Mouse (Mus musculus) forebrain, embryonic 14.5 days (tissue): ENCODE results near the gene Ift80. TPM values are rescaled to one million over a fixed set of nuclear protein-coding genes. Genes with fewer than 3 reads are reported as not detected.
A peak's percentile ranks its signal among the peaks of the same experiment; 100 is the strongest.

Source experiments
- ATAC-seq: fragments of 200-750 bp; cut with Nextera tagmentation; 2 replicates; pipeline ENCODE4 v1.8.0; 2017; ENCODE audit warnings: mild to moderate bottlenecking, moderate library complexity
- DNase-seq: peaks from one replicate; pipeline ENCODE4 v3.0.0-alpha.2; 2015; ENCODE audit warnings: low spot score
- H3K27ac ChIP-seq: fragments of 300-500 bp; sonication (generic); 2 replicates; pipeline ENCODE4 v1.5.1; 2014; ENCODE audit warnings: low read depth, mild to moderate bottlenecking, control low read depth, low read length, moderate library complexity
- H3K27me3 ChIP-seq: fragments of 300-500 bp; sonication (generic); replicated peaks from 2 replicates; pipeline ENCODE4 v1.6.1; 2014; ENCODE audit warnings: low read length, control low read depth, mixed read lengths; ENCODE audit not compliant: control insufficient read depth, insufficient read depth
- H3K36me3 ChIP-seq: fragments of 300-500 bp; sonication (generic); 2 replicates; pipeline ENCODE4 v1.6.1; 2014; ENCODE audit warnings: low read length, control low read depth; ENCODE audit not compliant: control insufficient read depth, insufficient read depth
- H3K4me1 ChIP-seq: fragments of 300-500 bp; sonication (generic); 2 replicates; pipeline ENCODE4 v1.6.1; 2014; ENCODE audit warnings: antibody characterized with exemption, low read length, control low read depth; ENCODE audit not compliant: control insufficient read depth, insufficient read depth
- H3K4me2 ChIP-seq: fragments of 300-500 bp; sonication (generic); 2 replicates; pipeline ENCODE4 v1.6.1; 2014; ENCODE audit warnings: mild to moderate bottlenecking, control low read depth, low read length
- H3K4me3 ChIP-seq: fragments of 300-500 bp; sonication (generic); 2 replicates; pipeline ENCODE4 v1.5.1; 2014; ENCODE audit warnings: low read depth, low read length, control low read depth
- H3K9ac ChIP-seq: fragments of 300-500 bp; sonication (generic); 2 replicates; pipeline ENCODE4 v1.6.1; 2014; ENCODE audit warnings: mild to moderate bottlenecking, low read length, control low read depth, moderate library complexity
- H3K9me3 ChIP-seq: fragments of 300-500 bp; sonication (generic); replicated peaks from 2 replicates; pipeline ENCODE4 v1.6.1; 2016; ENCODE audit warnings: low read length, control low read depth, mixed read lengths; ENCODE audit not compliant: control insufficient read depth
- WGBS: fragments of 180-500 bp; shearing (Covaris S2); extraction: QIAGEN DNeasy Blood & Tissue Kit; methylation state at CpG from one replicate; pipeline ENCODE4 v1.1.7; 2014; 5-methylcytosine and 5-hydroxymethylcytosine counted together
- polyA plus RNA-seq: library from polyadenylated mRNA; unstranded; fragments of >200 nt; fragmentation: Nextera tagmentation; extraction: Ambion mirVana; gene quantifications from 2 replicates; pipeline ENCODE4 v1.2.1, GENCODE M21; 2014

The Ift80 gene
- polyA plus RNA-seq, 1 experiment from 2014 or later = 12.5 TPM

- 90% methylated on average over 5 of the region's 5 CpGs for WGBS
- H3K27ac ChIP-seq = no peak overlapping the region
- H3K4me1 ChIP-seq = no peaks in the 10 kb centered on the region
- H3K4me3 ChIP-seq = no peak overlapping the region
- ATAC-seq (no peak), DNase-seq (no peak)
- no peaks in the 10 kb centered on the region for H3K36me3 ChIP-seq
- H3K9me3 ChIP-seq = no peaks in the 10 kb centered on the region
- H3K4me2 ChIP-seq = no peak overlapping the region
- H3K9ac ChIP-seq = no peak overlapping the region
- H3K27me3 ChIP-seq = no peaks in the 10 kb centered on the region
Measured at GRCm38 (mm10) chr3:68886845-68887244, 117.5 kb downstream of the Ift80 start.

GRCm38 (mm10) chr3:68874079-68874478 is 130.3 kb downstream of the Ift80 start:
- ATAC-seq (no peak), DNase-seq (no peak)
- WGBS = 91% methylated on average over 2 of the region's 2 CpGs
- Histone ChIP-seq H3K9ac (no peak overlapping the region), H3K27ac (no peak overlapping the region), H3K4me2 (no peak overlapping the region), H3K4me1 (no peaks in the 10 kb centered on the region), H3K36me3 (no peaks in the 10 kb centered on the region), H3K27me3 (0 out of 2 replicates have a peak, but pooled peaks cover 6% of the 10 kb centered on the region), H3K9me3 (no peaks in the 10 kb centered on the region), H3K4me3 (no peak overlapping the region)

GRCm38 (mm10) chr3:68870568-68870950 is 133.8 kb downstream of the Ift80 start:
- no peak overlapping the region for H3K27ac ChIP-seq
- H3K36me3 ChIP-seq = no peaks in the 10 kb centered on the region
- ATAC-seq (no peak; the same call in none of the 2 replicates), DNase-seq (no peak)
- peak overlapping the region; percentile 100 for H3K4me2 ChIP-seq
- H3K4me3 ChIP-seq = peak overlapping the region; percentile 70
- H3K27me3 ChIP-seq = peaks cover 6% of the 10 kb centered on the region; the same call in 1 of the 2 replicates
- no peaks in the 10 kb centered on the region for H3K4me1 ChIP-seq
- no peaks in the 10 kb centered on the region for H3K9me3 ChIP-seq
- WGBS = 2% methylated on average over 15 of the region's 15 CpGs
- H3K9ac ChIP-seq = peak overlapping the region; percentile 74; the same call in 1 of the 2 replicates

GRCm38 (mm10) chr3:68869691-68870567 is 134.4 kb downstream of the Ift80 start:
- Histone ChIP-seq H3K4me2 (peak overlapping the region; percentile 100), H3K4me3 (peak overlapping the region; percentile 70), H3K27ac (peak overlapping the region; percentile 9; the same call in 1 of the 2 replicates), H3K27me3 (peaks cover 6% of the 10 kb centered on the region; the same call in 1 of the 2 replicates), H3K4me1 (no peaks in the 10 kb centered on the region), H3K36me3 (no peaks in the 10 kb centered on the region), H3K9ac (peak overlapping the region; percentile 74), H3K9me3 (no peaks in the 10 kb centered on the region)
- DNase-seq = peak; percentile 58
- ATAC-seq = peak; percentile 85
- under 1% methylated on average over 63 of the region's 96 CpGs for WGBS

- Histone ChIP-seq H3K4me3 (peak within 1 kb of the TSS; percentile 70), H3K9me3 (no peaks in the 10 kb centered on the region), H3K27ac (peak within 1 kb of the TSS; percentile 9; the same call in 1 of the 2 replicates), H3K4me2 (peak within 1 kb of the TSS; percentile 100), H3K36me3 (no peaks in the 10 kb centered on the region), H3K4me1 (no peaks in the 10 kb centered on the region), H3K9ac (peak within 1 kb of the TSS; percentile 74), H3K27me3 (peaks cover 6% of the 10 kb centered on the region; the same call in 1 of the 2 replicates)
- WGBS = under 1% methylated on average over 48 of the region's 62 CpGs
- DNase-seq (peak; percentile 82), ATAC-seq (peak; percentile 85)
Measured at GRCm38 (mm10) chr3:68869211-68869690, 135.1 kb downstream of the Ift80 start, which contains the start of gene 1110032F04Rik. TSS of gene 1110032F04Rik (plus strand) at chr3:68869586.

- Histone ChIP-seq H3K27ac (no peak overlapping the region), H3K4me3 (no peak overlapping the region), H3K4me2 (no peak overlapping the region), H3K9ac (no peak overlapping the region), H3K27me3 (no peaks in the 10 kb centered on the region), H3K4me1 (no peaks in the 10 kb centered on the region), H3K9me3 (no peaks in the 10 kb centered on the region), H3K36me3 (no peaks in the 10 kb centered on the region)
- DNase-seq (no peak), ATAC-seq (no peak)
- 97% methylated on average over 1 of the region's 1 CpGs for WGBS
Measured at GRCm38 (mm10) chr3:68852414-68852813, 152.0 kb downstream of the Ift80 start.

- 52% methylated on average over 3 of the region's 3 CpGs for WGBS
- DNase-seq (no peak), ATAC-seq (0 out of 2 replicates have a peak, but pooled peaks have one; percentile 37)
- Histone ChIP-seq H3K9ac (no peak overlapping the region), H3K9me3 (no peaks in the 10 kb centered on the region), H3K27me3 (no peaks in the 10 kb centered on the region), H3K36me3 (no peaks in the 10 kb centered on the region), H3K27ac (no peak overlapping the region), H3K4me1 (no peaks in the 10 kb centered on the region), H3K4me3 (no peak overlapping the region), H3K4me2 (no peak overlapping the region)
Measured at GRCm38 (mm10) chr3:68848323-68848722, 156.0 kb downstream of the Ift80 start.

- no peak for DNase-seq
- Histone ChIP-seq H3K9me3 (no peaks in the 10 kb centered on the region), H3K36me3 (no peaks in the 10 kb centered on the region), H3K4me3 (no peak overlapping the region), H3K4me2 (no peak overlapping the region), H3K27ac (no peak overlapping the region), H3K9ac (no peak overlapping the region), H3K4me1 (no peaks in the 10 kb centered on the region), H3K27me3 (no peaks in the 10 kb centered on the region)
- ATAC-seq = no peak
- 94% methylated on average over 4 of the region's 4 CpGs for WGBS
Measured at GRCm38 (mm10) chr3:68844025-68844424, 160.3 kb downstream of the Ift80 start.
